Mouse (Mus musculus): ENCODE measurements around the gene Cfap97d2. TPM values are rescaled to one million over a fixed set of nuclear protein-coding genes. Genes with fewer than 3 reads are reported as not detected.
A peak's percentile ranks its signal among the peaks of the same experiment; 100 is the strongest.

Cfap97d2 gene
- polyA plus RNA-seq, 1 experiment from 2014 or later, result 2.3 TPM

DNA sequence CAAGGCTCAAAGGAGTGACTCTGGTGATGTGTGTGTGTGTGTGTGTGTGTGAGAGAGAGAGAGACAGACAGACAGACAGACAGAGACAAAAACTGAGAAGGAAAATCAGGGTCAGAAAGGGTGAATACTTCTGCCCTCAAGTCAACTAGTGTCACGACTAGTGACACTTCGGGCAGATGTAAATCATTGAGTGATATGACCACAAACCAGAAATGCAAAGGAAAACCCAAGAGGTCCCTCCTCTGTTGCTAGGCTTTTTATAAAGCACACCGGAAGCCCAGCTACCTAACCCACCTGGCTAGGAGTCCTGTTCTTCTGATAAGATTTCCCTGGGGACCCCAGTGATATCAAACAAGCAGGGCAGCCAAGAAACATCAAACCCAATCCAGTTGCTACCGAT is 30.6 kb upstream of the Cfap97d2 start:
- no peak overlapping the region for H3K27ac ChIP-seq
- H3K36me3 ChIP-seq, result no peaks in the 10 kb centered on the region
- H3K4me2 ChIP-seq (replicated peaks), result peak overlapping the region; percentile 72
- peak overlapping the region; percentile 75; the same call in 1 of the 2 replicates for H3K9ac ChIP-seq
- H3K9me3 ChIP-seq (replicated peaks), result no peaks in the 10 kb centered on the region
- H3K4me1 ChIP-seq, result peaks cover 43% of the 10 kb centered on the region
- ATAC-seq (ENCODE audit: low FRiP score), result no peak
- H3K27me3 ChIP-seq, result peaks cover 10% of the 10 kb centered on the region
- H3K4me3 ChIP-seq, result peak overlapping the region; percentile 65; the same call in 1 of the 2 replicates
- WGBS, result 81% methylated on average over 4 of the region's 4 CpGs

DNA sequence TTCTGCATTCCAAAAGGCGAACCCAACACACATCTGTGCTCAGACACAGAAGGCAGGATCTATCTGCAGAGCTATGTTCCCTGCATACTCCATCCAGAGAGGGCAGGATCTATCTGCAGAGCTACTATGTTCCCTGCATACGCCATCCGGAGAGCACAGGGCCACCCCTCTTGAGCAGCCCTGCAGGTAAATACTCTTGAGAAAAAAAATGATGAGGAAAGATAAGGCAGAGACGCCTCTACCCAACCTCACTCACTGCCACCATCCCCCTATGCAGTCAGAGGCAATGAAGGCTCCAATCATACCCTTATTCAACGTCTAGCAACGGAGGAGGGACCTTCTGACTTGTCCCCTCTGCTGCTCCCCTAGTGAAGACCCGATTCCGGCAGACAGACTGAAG is 30.2 kb upstream of the Cfap97d2 start:
- Histone ChIP-seq H3K9ac (peak overlapping the region; percentile 75), H3K27me3 (peaks cover 10% of the 10 kb centered on the region), H3K4me1 (peaks cover 40% of the 10 kb centered on the region)

DNA sequence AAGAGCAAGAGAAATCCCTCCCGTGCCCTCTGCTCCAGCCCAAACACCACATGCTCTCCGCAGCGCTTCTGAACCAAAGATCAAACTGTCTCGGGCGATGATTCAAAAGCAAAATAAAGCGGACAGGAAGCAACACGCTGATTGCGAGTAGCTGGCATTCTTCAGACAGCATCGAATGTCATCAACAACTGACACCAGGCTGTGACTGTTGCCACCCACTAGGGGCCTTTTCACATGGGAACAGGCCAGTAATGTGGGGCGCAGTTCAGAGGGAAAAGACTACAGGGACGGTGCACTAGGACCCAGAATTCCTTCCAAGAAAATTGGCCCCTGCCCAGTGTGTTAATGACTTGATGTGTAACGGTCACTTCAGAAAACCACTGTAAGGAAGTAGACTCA is 29.4 kb upstream of the Cfap97d2 start:
- Histone ChIP-seq H3K4me2 (replicated peaks) (peak overlapping the region; percentile 72), H3K9me3 (replicated peaks) (no peaks in the 10 kb centered on the region), H3K36me3 (no peaks in the 10 kb centered on the region), H3K4me3 (peak overlapping the region; percentile 65), H3K9ac (peak overlapping the region; percentile 75), H3K4me1 (peaks cover 37% of the 10 kb centered on the region), H3K27me3 (peaks cover 10% of the 10 kb centered on the region), H3K27ac (peak overlapping the region; percentile 86)
- ATAC-seq (ENCODE audit: low FRiP score), result 0 out of 2 replicates have a peak, but pooled peaks have one; percentile 26
- under 1% methylated on average over 12 of the region's 12 CpGs for WGBS

More for the DNA sequence above, 30.2 kb upstream of the Cfap97d2 start:
- ATAC-seq (ENCODE audit: low FRiP score), result no peak
- Histone ChIP-seq H3K36me3 (no peaks in the 10 kb centered on the region), H3K9me3 (replicated peaks) (no peaks in the 10 kb centered on the region), H3K4me3 (peak overlapping the region; percentile 65), H3K4me2 (replicated peaks) (peak overlapping the region; percentile 72), H3K27ac (peak overlapping the region; percentile 86; the same call in 1 of the 2 replicates)
- 45% methylated on average over 8 of the region's 8 CpGs for WGBS

DNA sequence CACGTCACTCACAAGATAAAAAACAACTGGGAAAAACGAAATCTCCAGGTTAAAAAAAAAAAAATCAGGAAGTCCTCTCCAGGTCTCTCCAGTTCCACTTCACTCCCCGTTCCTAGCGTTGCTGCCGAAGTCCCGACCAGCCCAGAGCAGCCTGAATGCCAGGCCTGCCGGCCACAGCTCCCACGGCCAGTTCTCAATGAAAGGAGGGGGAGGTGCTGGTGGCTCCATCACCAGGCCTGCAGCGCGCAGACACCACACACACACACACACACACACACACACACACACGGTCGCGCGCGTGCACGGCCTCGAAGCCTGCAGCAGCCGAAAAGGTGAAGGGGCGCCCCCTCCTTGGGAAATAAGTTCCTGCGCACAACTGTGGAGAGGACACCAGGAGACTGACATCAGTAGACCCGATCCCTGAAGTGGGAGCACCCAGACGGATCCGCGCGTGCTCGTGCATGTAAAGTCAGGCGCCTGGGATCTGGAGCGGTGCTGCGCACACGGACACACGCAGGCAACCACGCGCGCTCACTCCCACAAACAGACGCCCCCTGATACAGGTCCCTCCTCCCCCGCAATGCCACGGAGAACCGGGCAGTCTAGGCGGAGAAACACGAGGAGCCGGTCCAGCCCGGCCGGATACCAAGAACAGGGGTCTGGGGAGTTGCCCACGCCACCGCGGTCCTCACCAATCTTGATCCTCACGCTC is 28.8 kb upstream of the Cfap97d2 start:
- peak overlapping the region; percentile 75 for H3K9ac ChIP-seq
- H3K36me3 ChIP-seq, result no peaks in the 10 kb centered on the region
- H3K27ac ChIP-seq, result peak overlapping the region; percentile 86
- under 1% methylated on average over 47 of the region's 47 CpGs for WGBS
- peak; percentile 72 for ATAC-seq (ENCODE audit: low FRiP score)
- H3K9me3 ChIP-seq (replicated peaks), result no peaks in the 10 kb centered on the region
- peak overlapping the region; percentile 72 for H3K4me2 ChIP-seq (replicated peaks)
- peaks cover 10% of the 10 kb centered on the region for H3K27me3 ChIP-seq
- peaks cover 37% of the 10 kb centered on the region for H3K4me1 ChIP-seq
- peak overlapping the region; percentile 65 for H3K4me3 ChIP-seq

DNA sequence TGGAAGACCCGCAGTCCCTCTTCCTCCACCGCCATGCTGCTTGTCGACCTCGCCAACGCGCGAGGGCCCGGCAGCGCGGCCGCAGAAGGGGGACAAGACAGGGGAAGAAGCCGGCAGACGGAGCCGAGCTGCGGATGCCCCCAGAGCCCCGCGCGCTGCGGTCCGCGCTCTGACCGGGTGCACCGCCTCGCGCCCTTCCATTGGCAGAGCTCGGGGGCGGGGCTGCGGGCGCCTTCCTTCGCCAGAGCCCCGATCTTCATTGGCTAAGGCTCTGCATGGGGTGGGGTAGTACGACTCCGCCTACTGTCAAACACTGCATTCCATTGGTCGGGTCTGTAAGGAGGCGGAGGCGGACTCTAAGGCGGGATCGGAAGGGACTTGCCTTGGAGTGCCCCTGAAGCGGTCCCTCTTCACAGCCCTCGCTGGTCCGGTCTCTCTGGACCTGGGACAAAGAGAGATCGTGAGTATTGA is 28.2 kb upstream of the Cfap97d2 start, which contains the start of gene Rasa3:
Rasa3 (minus strand) TSS at position 191 of the 471 bp plus-strand sequence.
- H3K27ac ChIP-seq, result peak within 1 kb of the TSS; percentile 86
- H3K4me1 ChIP-seq, result peaks cover 37% of the 10 kb centered on the region
- ATAC-seq (ENCODE audit: low FRiP score), result peak; percentile 98
- peak within 1 kb of the TSS; percentile 75 for H3K9ac ChIP-seq
- peak within 1 kb of the TSS; percentile 72 for H3K4me2 ChIP-seq (replicated peaks)
- WGBS, result under 1% methylated on average over 42 of the region's 42 CpGs
- no peaks in the 10 kb centered on the region for H3K9me3 ChIP-seq (replicated peaks)
- H3K4me3 ChIP-seq, result peak within 1 kb of the TSS; percentile 65
- H3K36me3 ChIP-seq, result no peaks in the 10 kb centered on the region
- H3K27me3 ChIP-seq, result peaks cover 10% of the 10 kb centered on the region

DNA sequence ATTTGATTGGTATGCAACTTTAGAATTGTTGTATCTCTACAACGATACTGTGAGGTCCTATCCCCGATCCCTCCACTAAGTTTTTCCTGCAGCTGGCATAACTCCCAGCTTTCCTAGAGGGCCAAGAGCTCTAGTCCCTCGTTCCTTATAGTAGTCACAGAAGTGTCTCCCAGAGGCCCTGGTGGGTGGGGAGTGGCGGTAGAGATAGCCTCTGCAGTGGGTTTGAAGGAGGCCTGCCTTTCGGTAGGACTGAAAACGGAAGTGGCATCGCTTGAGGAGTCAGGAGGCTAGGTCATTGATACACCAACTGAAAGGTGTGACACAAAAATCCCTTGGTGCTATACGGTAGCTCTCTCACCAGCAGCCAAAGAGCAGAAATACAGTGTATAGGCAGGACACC is 27.5 kb upstream of the Cfap97d2 start:
- H3K4me2 ChIP-seq (replicated peaks), result peak overlapping the region; percentile 72
- ATAC-seq (ENCODE audit: low FRiP score), result no peak
- H3K9ac ChIP-seq, result no peak overlapping the region
- H3K9me3 ChIP-seq (replicated peaks), result no peaks in the 10 kb centered on the region
- H3K36me3 ChIP-seq, result no peaks in the 10 kb centered on the region
- H3K4me3 ChIP-seq, result peak overlapping the region; percentile 65
- peaks cover 36% of the 10 kb centered on the region for H3K4me1 ChIP-seq
- peaks cover 10% of the 10 kb centered on the region for H3K27me3 ChIP-seq
- whole genome bisulfite sequencing, result 43% methylated on average over 8 of the region's 8 CpGs
- no peak overlapping the region for H3K27ac ChIP-seq

DNA sequence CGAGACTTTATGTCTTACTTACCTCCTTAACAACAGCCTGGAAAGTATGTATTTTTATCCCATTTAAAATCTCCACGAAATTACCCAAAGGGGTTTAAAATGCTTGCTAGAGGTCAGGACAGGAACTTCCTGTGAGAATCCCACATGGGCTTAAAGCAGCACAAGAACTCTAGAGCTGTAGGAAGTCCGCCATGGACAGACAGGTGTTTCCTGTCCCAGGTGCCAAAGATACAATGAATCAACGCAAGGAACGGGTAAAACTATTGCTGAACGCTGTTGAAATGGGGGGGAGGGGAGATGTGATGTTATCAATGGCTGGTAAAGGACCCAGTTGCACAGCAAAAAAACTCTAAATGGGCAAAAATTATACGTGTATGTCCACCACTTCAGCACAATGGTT is 21.6 kb upstream of the Cfap97d2 start:
- no peaks in the 10 kb centered on the region for H3K9me3 ChIP-seq (replicated peaks)
- H3K4me3 ChIP-seq, result no peak overlapping the region
- peaks cover 2% of the 10 kb centered on the region for H3K27me3 ChIP-seq
- ATAC-seq (ENCODE audit: low FRiP score), result no peak
- H3K27ac ChIP-seq, result no peak overlapping the region
- no peak overlapping the region for H3K4me2 ChIP-seq (replicated peaks)
- 75% methylated on average over 7 of the region's 7 CpGs for WGBS
- H3K9ac ChIP-seq, result no peak overlapping the region
- H3K36me3 ChIP-seq, result no peaks in the 10 kb centered on the region
- H3K4me1 ChIP-seq, result peaks cover 6% of the 10 kb centered on the region

DNA sequence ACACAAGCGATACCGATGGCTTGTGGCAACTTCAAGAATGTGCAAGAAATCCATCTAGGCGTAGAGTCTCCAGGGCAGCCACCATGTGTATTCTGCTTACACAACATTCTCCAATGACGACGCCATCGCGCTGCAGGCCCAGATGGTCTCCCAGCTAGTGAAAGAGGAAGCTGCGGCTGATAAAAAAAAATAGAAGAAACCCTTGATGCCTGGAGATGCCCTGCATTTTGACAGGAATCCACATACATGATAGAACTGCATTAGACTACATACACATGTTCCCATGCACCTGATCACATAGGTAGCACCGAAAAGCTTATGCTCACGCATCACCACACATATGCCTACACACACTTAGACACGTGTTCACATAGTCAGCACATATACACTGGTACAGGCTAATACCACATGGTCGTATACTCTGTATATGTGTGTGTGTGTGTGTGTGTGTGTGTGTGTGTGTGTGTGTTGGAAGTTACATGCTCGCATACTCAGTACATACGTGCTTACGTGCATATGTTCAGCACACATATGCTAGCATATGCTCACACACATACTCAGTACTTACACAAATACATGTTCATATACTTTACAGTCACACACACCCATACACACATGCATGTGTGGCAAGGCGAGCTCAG is 19.9 kb upstream of the Cfap97d2 start:
- Histone ChIP-seq H3K9me3 (replicated peaks) (no peaks in the 10 kb centered on the region), H3K36me3 (no peaks in the 10 kb centered on the region), H3K4me2 (replicated peaks) (no peak overlapping the region), H3K9ac (no peak overlapping the region), H3K4me1 (peaks cover 6% of the 10 kb centered on the region), H3K27me3 (no peaks in the 10 kb centered on the region), H3K27ac (no peak overlapping the region), H3K4me3 (no peak overlapping the region)
- no peak for ATAC-seq (ENCODE audit: low FRiP score)
- WGBS, result 82% methylated on average over 16 of the region's 16 CpGs

DNA sequence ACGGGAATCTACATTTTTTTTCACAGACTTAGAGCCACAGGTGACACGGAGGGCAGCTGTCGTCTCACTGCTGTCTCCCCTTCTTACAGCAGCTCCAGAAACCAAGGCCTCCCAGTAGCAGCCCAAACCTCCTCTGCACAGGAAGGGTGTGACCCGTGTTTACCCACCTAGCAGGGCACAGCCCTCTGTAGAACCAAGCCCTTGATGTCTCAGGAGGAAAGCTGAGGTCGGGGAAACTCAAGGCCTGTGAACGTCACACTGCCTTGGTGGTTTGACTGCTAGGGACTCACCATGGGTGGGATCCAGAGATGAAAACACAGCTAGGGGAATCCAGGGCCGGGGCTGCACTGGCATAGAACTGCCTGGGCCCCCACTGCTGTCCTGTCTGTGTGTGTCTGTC is 19.3 kb upstream of the Cfap97d2 start:
- no peaks in the 10 kb centered on the region for H3K9me3 ChIP-seq (replicated peaks)
- H3K27ac ChIP-seq, result no peak overlapping the region; the same call in 1 of the 2 replicates
- no peak overlapping the region for H3K4me2 ChIP-seq (replicated peaks)
- no peaks in the 10 kb centered on the region for H3K36me3 ChIP-seq
- 70% methylated on average over 7 of the region's 7 CpGs for WGBS
- no peak overlapping the region for H3K9ac ChIP-seq
- no peak overlapping the region for H3K4me3 ChIP-seq
- no peaks in the 10 kb centered on the region for H3K27me3 ChIP-seq
- peaks cover 7% of the 10 kb centered on the region for H3K4me1 ChIP-seq
- ATAC-seq (ENCODE audit: low FRiP score), result no peak

DNA sequence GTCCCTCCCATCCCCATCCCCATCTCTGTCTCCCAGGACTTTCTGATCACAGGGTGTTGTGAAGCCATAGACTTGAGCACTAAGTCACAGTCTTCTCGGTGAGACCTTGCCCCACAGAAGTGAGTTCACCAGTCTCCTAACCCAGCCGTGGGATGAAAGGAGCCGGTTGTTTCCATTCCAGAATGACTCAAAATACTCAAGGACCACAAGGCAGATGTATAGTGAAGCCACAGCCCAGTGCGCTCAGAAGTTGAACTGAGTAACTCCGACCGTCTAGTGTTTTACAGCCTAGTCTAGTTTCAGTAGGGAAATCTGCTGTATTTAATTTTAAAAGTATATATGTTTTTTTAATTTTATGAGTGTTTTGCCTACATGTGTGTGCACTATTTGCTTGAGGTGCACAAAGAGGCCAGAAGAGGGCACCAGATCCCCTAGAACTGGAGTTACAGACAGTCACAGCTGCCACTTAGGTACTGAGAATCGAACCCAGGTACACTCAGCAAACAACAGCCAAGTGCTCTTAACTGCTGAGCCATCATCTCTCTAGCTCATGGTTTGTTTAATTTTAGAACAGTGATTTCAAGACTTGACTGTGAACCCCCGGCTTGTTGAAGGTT is 18.5 kb upstream of the Cfap97d2 start:
- H3K9me3 ChIP-seq (replicated peaks), result no peaks in the 10 kb centered on the region
- H3K9ac ChIP-seq, result no peak overlapping the region
- no peak overlapping the region for H3K4me2 ChIP-seq (replicated peaks)
- H3K4me3 ChIP-seq, result no peak overlapping the region
- 95% methylated on average over 8 of the region's 8 CpGs for WGBS
- H3K27me3 ChIP-seq, result no peaks in the 10 kb centered on the region
- H3K27ac ChIP-seq, result no peak overlapping the region
- H3K36me3 ChIP-seq, result no peaks in the 10 kb centered on the region
- peaks cover 10% of the 10 kb centered on the region for H3K4me1 ChIP-seq
- ATAC-seq (ENCODE audit: low FRiP score), result no peak

DNA sequence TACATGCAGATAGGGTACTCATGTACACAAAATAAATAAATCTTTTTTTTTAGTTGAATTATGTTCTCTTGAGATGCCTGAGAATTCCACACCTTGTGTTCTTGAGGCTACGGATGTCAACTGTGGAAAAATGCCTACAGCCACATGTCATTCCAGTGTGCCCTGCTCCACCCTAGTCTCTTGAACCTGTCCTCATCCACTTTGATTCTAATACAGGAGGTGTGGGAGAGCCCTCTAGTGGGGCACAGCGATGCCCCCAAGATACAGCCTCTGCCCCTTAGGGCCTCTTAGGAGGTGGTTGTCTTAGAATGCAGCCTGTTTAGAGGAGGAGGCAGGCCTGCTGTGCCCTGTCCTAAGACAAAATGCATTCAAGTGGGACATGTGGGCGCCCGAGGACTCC is 17.7 kb upstream of the Cfap97d2 start:
- H3K9me3 ChIP-seq (replicated peaks), result no peaks in the 10 kb centered on the region
- no peak overlapping the region for H3K4me2 ChIP-seq (replicated peaks)
- no peak overlapping the region for H3K4me3 ChIP-seq
- no peaks in the 10 kb centered on the region for H3K27me3 ChIP-seq
- no peaks in the 10 kb centered on the region for H3K36me3 ChIP-seq
- 86% methylated on average over 4 of the region's 4 CpGs for WGBS
- peaks cover 17% of the 10 kb centered on the region for H3K4me1 ChIP-seq
- ATAC-seq (ENCODE audit: low FRiP score), result no peak
- no peak overlapping the region for H3K9ac ChIP-seq
- no peak overlapping the region for H3K27ac ChIP-seq

DNA sequence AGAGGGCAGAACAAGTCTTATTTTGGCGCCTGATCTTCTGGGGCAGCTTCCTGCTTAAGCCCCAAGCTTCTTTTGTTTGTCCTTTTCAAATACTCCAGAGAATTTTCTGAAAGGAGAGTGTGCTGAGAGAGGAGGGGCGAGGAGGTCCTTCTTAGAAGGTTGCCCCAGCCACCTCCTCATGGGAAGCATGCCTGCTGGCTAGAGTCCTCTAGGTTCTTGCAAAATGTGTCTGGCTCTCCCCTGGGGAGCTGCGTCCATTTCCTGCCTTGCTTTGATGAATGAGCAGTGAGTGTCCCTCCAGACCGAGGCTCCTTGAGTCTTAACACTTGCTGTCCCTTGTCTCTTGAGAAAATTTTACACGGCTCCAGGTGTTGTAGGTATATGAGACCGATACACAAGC is 17.2 kb upstream of the Cfap97d2 start:
- ATAC-seq (ENCODE audit: low FRiP score), result no peak
- Histone ChIP-seq H3K9ac (no peak overlapping the region), H3K9me3 (replicated peaks) (no peaks in the 10 kb centered on the region), H3K4me3 (no peak overlapping the region), H3K27ac (no peak overlapping the region), H3K27me3 (no peaks in the 10 kb centered on the region), H3K36me3 (no peaks in the 10 kb centered on the region), H3K4me2 (replicated peaks) (no peak overlapping the region), H3K4me1 (peaks cover 17% of the 10 kb centered on the region)
- WGBS, result 54% methylated on average over 6 of the region's 6 CpGs

Data from hindbrain, embryonic 12.5 days (tissue).